Mouse (Mus musculus): Measurements from ENCODE around the gene Gpr87.

GRCm38 (mm10) chr3:59155404-59155803, 39.5 kb downstream of the Gpr87 start:
- TF ChIP-seq CTCF (conservative IDR thresholded peaks at IDR 0.05; ENCODE audit: low read length) (no peak), POU5F1 (IDR thresholded peaks at IDR 0.05; ENCODE audit: borderline replicate concordance, low read length) (no peak)

Data from E14TG2a.4 (cell line).